Mouse (Mus musculus) layer of hippocampus, postnatal 25 days (tissue): Measurements from ENCODE around the gene Cdkn1a. TPM values are rescaled to one million over a fixed set of nuclear protein-coding genes. Genes with fewer than 3 reads are reported as not detected.
A peak's percentile ranks its signal among the peaks of the same experiment; 100 is the strongest.
"Not testable (repeated sequence)": the region's sequence is repeated elsewhere in the genome, so short reads cannot be mapped to it uniquely, and the experiment has no call there.

ENCODE experiments used
- DNase-seq, 2 experiments: peaks; one replicate each; pipeline ENCODE4 v3.0.0; 2022; ENCODE audit warnings: mixed read lengths in 2 of 2, low spot score in 1 of 2; ENCODE audit errors: extremely low spot score in 1 of 2
- total RNA-seq, 2 experiments: library from RNA; stranded (reverse); gene quantifications; 2 replicates each; pipeline ENCODE4 v1.2.3; 2021

The Cdkn1a gene
- total RNA-seq, 2 experiments from 2014 or later = 7.1 to 13.9 TPM

DNA sequence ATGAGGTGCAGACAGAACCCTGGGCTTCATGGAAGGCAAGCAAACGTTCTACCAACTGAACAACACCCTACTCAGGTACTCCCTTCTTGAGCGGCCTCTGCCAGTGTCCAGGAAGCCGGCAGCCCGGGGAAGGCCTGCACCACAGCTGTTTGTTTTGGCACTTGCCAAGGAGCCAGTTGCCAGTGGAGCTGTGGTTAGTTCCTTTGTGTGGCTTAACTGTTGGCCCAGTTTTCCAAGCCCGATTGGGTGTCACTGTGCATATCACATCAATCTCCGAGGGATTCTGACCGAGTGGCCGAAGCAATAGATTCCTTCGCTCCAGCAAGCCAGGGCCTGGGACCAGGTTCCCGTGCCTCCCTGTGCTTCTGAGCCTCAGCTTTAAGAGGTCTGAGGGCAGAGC, 32.8 kb upstream of the Cdkn1a start:
- DNase-seq = no peak

DNA sequence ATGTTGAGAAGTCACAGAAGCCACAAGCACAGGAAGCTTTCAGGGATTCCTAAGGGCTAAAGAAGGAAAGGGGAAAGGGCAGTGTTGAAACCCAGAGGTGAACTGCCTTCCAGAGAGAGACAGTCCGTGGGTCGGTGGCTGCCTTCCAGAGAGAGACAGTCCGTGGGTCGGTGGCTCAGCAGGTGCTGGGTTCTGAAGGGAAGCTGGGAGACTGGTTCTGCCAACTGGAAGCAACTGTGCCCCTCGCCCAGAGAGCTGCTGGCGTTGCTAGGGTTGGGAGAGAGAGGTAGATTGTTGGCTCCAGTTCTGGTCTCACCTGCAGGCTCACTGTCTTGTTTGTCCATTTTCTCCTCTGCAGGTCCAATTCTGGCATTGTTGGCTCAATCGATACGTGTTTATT, 32.3 kb upstream of the Cdkn1a start:
- DNase-seq = no peak

DNA sequence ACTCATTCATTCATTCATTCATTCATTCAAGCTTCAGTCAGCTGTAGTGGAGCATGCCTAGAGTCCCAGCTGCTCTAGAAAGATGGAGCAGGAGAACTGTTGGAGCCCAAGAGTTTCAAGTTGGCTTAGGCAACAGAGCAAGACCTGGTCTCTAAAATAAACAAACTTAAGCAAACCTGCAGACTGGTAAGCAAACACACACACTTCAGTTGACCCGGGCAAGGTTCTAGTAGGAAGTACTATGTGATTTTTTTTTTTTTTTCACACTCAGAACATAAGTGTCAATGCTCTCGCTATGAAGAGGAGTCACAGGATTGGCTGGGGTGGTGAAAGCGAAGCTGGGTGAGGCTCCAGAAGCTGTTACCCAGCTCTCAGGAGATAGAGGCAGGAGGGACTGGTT, 31.2 kb upstream of the Cdkn1a start:
- no peak for DNase-seq

DNA sequence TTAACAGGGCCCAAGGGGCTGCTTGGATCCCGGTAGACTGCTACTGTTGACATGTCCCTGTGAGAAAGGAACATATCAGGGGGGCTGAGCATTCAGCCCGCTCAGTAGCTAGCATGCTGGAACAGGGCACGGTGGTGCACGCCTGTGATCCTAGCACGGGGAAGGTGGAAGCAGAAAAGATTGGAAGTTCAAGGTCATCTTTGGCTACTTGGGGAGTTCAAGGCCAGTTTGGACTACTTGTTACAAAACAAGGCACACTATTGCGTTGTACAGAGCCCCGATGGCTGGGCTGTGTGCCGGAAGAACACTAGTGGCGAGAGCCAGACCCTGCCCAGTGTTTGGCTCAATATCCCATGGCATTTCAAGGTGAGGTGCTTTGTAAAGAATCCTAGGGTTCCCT, 29.8 kb upstream of the Cdkn1a start:
- DNase-seq = no peak

DNA sequence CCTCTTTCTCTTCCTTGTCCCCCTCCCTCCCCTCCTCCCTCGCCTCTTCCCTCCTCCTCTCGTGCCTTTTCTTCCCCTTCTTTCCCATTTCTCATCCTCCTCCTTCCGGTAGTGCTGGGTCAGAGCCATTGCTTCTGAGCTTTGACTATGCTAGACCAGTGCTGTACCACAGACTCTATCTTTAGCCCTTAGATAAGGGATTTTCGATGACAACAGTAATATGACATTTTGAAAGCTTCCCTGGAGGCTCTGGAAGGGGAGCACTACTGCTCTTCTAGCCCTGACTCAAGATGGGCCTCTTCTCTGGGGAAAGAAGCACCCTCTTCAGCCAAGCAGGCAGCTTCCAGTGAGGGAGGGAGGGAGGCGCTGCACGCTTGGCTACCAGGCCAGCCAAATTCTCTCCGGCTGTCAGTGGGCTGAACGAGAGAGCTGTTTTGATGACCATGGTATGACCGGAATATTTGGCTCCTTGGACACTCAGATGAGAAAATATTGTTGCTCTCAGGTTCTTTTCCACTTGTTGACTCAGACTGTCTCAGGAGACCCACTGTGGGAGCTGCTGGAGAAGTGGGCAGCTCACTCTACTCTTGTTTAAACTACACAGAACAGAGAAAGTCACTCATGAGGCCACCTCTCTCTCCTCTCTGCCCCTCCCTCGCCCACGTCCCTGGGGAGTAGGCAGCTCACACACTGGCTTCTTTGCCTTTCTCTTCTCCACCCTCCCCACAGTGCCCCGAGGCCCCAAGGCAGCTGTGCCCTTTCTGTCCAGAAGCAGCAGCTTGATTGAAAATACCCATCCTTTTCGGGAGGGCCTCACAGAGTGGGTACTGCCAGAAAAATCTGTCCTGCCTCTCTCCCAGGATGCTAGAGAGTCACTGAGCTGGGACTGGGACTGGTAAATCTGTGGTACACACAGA, 28.4 kb upstream of the Cdkn1a start:
- no peak for DNase-seq

DNA sequence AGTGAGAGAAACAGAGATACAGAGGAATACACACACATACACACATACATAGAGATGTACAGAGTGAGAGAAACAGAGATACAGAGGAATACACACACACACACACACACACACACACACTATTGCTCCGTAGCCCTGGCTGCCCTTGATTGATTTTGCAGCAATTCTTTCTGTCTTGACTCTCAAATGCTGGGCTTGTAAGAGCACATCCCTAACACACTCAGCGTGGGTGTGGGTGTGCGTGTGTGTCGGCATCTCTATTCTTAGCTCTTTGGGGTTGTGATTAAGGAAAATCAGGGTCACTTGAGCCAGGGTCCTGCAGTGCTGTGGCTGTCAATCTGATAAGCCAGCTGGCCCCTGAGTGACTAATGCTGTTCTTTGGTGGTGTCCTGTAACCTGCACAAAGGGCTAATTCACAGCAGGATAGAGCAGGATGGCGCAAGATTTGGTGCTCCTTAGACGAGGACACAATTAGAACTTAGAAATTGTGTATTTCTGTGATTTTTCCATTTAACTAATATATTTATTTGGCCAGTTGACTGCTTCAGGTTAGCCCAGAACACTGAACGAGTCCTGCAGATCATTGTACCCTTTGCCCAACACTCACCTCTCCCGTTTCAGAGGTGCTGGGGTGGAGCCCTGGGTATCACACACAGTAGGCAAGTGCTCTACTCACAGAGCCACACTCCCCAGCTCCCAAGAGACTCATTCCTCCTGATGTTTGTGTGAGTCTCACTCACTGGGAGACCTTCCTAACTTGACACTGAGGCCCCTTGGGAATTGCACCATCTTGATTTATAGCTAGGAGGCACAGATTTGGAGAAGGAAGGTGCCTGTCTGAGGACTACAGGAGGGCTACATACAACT, 27.4 kb upstream of the Cdkn1a start:
- no peak for DNase-seq

DNA sequence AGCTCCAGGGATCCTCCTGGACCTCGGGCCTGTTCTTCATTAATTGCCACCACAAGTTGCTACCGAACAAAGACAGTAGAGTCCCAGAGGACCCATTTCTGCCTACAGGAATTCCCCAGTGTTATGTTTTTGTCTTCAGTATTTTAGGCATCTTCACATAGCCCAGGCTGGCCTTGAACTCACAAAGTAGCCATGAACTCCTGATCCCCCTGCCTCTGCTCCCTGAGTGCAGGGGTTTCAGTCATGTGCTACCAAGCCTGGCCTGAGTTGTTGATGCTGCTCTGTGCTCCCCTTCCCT, 26.8 kb upstream of the Cdkn1a start:
- DNase-seq = no peak

DNA sequence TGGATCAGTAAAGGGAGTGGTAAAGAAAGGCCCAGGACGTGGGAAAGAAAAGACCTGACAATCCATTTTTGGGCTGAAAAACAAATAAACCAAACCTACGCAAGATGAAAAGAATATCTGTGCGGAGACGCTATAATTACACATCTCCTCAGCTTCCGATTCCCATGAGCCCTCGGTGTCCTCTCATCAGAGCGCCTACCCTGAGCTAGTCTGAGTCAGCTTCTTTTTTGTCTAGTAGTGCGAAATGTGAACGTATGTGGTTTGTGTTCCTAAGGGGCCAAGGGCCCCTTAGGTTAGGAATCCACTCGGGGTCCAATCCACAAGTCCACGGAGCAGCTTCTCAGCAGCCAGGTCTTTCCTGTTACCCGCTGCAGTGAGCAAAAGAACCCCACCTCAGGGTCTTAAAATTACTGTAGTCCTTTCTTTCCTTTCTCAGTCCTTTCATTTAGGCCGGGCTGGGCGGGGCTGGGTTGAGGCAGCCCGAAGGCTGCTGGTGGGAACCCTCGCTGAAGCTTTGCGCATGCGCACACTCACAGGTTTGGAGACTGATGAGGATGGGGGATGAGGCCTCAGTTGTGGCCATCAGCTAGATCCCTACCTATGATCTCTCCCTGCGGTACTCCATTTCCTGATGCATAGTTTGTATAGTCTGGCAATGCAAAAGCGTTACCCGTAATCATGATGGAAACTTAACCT, 25.4 kb upstream of the Cdkn1a start:
- no peak for DNase-seq

DNA sequence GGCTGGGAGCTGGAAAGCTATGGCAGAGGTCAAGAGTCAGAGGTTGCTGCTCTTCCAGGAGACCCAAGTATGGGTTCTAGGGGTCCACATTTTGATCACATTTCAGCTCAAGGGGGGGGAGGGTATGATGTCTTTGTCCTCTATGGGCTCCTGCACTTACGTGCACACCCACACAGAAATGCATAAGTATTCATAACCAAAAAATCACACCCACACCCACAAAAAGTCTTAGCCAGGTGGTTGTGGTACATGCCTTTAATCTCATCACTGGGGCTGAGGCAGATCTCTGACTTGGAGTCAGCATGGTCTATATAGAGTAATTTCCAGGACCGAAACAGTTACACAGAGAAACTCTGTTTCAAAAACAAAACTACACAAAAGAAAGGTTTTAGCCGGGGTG, 24.8 kb upstream of the Cdkn1a start:
- DNase-seq = no peak

DNA sequence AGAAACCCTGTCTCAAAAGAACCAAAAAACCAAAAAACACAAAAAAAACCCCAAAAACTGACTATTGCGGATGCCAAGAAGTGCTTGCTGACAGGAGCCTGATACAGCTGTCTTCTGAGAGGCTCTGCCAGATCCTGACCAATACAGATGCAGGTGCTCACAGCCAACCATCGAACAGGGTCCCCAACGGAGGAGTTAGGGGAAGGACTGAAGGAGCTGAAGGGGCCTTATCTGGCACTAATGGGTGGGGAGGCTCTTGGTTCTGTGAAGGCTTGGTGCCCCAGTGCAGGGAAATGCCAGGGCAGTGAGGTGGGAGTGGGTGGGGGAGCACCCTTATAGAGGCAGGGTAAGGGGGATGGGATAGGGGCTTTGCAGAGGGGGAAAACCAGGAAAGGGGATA, 23.4 kb upstream of the Cdkn1a start:
- not testable (repeated sequence) for DNase-seq

DNA sequence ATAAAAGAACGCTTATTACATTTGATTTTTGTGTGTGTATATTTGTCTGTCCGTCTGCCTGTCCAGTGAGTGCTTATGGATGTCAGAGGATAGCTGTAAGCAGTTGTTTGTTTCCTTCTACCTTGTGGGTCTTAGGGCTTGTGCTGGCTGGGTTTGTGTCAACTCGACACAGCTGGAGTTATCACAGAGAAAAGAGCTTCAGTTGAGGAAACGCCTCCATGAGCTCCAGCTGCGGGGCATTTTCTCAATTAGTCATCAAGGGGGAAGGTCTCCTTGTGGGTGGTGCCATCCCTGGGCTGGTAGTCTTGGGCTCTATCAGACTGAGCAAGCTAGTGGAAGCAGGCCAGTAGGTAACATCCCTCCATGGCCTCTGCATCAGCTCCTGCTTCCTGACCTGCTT, 22.9 kb upstream of the Cdkn1a start:
- DNase-seq = no peak

DNA sequence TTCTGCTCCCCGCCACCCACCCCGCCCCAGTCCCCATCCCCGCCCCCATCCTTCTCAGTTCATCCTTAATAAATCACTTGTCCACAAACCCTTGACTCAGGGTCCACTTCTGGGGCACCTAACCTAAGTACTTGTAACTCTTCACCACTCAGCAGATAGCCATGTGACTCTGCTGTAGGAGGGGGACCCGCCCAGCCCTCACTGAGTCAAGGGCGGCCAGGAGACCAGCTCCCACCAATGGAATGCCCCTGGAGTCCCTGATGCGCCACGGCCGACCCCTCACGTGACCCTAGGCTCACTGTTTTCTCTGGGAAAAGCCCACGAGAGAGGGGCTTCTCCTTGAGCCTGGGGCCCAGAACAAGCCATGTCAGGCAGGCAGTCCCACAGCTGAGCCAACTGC, 21.7 kb upstream of the Cdkn1a start:
- no peak for DNase-seq

DNA sequence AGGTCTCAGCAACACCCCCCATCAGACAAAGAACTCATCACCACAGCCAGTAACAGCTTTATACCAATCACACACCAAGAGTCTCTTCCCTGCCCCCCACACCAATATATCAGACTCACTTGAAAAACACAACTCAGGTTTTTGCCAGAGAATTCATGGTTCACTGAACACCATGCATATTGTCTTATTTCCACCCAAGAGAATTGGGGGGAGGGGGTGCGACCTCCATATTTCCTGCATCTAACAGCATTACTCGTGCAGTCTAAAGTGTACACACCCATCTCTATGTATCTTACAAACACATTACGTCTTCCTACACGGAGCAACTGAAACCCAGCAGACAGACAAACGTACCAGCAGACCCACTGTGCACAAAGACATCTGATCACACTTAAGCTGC, 19.0 kb upstream of the Cdkn1a start:
- DNase-seq = no peak

DNA sequence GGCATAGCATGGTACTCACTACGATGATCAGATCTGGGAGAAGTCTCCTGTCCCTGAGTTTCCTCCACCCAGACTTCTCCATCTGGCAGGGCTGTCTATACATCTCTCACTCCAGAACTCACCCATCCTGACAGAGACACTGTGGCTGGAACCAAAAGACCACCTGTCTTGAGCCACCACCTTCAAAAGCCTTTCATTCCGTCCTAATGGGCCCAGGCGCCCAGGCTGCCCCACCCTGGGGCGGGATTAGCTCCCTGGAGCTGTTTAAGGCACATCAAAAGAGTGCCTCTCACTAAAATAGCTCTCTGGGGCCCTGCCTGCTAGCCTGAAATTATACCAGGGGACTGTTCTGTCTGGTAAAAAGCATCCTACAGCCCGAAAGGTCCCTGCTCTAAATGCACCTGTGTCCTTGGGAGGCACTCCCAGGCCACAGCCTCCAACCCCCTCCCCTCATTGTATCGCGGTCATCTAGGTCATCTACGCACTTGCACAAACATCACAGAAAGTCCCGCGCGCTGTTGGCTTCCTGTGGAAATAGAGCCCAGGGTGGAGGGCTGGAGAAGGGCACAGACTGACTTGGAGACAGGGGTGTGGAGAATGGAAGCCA, 18.0 kb upstream of the Cdkn1a start:
- no peak for DNase-seq

DNA sequence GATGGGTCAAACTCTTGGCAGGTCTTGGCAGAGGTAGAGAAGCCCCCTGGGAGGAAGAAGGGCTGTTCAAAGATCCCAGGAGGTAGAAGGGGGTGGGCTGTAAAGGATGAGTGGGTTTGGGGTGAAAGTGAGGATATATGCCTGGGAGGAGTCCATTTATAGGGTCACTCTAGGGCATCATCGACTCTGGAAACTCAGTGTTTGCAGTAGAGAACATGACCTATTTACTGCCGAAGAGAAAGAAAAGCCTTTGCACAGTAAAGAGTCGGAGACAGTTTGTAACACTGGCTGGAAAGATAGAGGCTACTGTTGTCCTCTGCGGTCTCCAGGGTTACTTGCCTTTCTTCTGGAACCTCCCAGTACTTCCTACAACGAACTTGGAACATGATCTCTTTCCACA, 17.5 kb upstream of the Cdkn1a start:
- DNase-seq = no peak

DNA sequence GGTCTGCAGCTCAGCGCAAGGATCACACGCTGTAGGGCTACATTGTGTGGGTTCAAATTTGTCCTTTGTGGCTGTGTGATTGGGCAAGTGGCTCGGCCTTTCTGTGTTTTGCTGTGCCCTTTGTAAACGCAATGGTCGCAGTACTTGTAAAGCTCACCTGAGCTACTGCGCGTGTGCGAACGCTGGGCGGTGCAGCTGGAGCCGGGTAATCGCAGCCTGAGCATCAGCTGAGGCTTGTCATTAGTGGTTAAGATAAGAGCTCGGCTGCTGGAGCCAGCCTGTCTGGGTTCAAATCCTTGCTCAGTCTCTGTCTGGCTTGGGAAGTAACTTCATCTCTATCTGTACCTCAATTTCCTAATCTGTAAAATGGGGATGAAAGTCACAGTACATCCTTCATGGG, 16.7 kb upstream of the Cdkn1a start:
- DNase-seq = no peak

DNA sequence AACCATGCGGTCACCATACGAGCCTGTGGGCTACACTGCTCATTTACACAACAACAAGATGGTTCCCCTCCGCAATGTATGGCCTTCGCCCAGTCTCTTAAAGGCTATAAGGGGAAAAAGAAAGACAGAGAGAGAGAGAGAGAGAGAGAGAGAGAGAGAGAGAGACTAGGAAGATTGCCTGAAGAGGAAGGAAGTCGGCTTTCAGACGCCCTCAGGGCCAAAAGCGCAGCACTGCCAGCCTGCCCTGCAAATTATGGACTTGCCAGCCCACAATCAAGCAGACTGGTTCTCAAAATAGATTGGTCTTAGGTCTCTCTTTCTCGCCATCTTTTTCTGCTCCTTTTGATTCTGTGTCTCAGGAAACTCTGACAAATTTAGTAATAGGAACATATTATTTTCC, 14.5 kb upstream of the Cdkn1a start:
- DNase-seq = no peak

DNA sequence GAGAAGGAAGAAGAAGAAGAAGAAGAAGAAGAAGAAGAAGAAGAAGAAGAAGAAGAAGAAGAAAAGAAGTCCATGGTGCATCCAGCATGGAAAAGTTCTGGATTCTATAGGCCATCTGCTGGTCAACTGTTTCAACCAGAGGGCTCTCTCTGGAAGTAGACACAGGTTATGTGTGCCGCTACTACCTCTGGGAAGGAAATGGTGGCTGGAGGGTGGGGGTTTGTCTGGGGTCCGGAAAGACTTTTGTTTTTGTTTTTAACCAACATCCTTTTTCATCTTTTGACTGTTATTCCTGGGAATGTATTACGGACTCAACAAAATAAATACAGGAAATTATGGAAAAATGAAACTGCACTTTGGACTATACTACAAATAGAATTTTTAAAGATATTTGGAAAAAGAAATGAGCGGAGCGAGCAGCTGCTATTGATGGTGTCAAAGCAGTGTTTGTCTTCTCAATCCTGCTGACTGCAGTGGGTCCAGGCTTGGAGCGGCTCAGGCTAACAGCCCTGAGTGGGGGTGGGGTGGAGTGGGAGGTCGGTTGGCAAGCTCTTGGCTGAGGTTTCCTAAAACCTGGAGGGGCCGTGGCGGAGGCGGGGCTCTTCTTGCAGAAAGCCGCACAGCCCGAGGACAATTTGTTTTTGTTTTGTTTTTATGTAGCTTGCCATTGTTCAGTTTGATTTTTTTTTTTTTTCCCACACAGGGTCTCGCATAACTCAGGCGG, 12.8 kb upstream of the Cdkn1a start:
- DNase-seq = peak; percentile 36 to 53

DNA sequence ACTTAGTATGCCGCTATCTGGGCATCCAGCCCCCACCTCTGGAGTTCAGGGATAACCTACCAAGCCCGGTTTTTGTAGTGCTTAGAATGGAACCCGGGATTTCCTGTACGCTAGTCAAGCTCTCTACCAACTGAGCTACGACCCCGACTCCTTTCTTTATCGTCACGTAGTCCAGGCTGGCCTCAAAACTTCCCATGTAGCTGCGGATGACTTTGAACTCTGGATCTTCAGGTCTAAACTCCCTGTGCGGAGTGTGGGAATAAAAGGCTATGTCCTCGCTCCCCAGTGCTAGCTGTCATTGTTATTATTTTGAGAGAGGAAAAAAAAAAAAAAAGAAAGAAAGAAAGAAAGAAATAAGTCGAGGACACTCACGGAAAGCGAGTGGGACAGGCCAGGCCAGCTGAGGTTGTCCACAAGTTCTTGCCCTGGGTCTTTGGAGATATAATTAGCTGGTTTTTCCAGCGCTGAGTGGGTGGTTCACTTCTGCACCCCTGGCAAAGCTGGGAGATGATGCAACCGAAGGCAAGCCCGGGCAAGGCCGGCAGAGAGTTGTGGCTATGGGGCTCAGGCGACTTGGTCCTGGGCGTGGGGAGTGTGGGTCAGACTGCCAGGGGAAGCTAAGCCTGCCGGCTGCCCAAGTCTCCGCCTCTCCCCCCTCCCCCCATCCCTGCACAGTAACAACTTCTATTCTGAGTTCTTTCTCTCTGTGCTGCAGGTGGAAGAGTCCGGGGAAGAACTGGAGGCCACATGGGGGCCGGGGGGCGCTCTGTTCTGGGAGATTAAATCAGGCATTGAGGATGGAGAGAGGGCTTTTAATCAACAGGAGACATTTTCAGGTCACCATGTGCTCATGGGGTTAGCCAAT, 12.0 kb upstream of the Cdkn1a start:
- no peak for DNase-seq
